Mouse (Mus musculus) heart, postnatal 10 days (tissue): ENCODE measurements around the gene Dio1. TPM values are rescaled to one million over a fixed set of nuclear protein-coding genes. Genes with fewer than 3 reads are reported as not detected.

Experiments
- DNase-seq, 2 experiments: peaks; one replicate each; pipeline ENCODE4 v3.0.0; 2021
- intact Hi-C: fragments of 180-260 bp; cut with DNase I; formaldehyde crosslinking; loops from one replicate; pipeline ENCODE4 v1.15.1; 2025
- total RNA-seq, 2 experiments: library from RNA; stranded (reverse); gene quantifications; 2 replicates each; pipeline ENCODE4 v1.2.3; 2021

Dio1 gene
- not detected for total RNA-seq

DNA sequence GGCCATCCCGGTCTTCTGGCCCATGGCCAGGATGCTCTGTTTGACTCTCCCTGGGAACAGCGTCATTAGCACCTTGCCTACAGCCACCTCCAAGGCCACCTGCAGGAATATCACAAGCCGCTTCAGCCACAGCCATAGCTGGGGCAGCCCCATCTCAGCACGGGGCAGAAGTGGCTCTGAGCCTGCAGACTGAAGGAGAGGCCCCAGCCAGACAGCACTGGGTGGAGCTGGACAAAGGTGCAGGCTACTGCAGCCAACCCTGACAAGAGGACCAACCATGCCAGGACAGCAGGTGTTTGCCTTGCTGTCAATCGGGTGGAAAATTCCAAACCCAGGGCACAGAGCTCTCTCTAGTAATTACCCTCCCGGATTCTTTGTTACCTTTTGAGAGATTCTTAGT, at the start of gene Dio1:
TSS of gene Dio1 (minus strand) at position 204 of the 400 bp plus-strand sequence.
- intact Hi-C loops, result no loop called here
- DNase-seq, result no peak

DNA sequence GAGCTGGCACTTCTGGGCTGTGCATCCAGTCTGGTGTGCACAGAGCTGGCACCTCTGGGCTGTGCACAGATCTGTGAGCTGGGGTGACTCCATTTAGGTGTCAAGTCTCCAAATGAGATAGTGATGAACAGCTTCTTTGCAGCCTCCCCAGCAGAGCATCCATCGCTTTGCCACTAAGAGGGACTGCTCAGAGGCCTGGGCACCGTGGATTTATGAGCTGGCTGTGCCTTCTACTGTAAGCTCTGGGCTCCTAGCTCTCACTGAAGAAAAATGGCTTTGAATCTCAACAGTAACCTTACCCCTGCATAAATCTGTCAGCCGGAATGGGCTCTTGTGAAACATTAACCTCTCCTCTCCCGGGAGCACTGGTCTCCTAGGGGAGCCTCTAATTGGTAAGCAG, 47.6 kb upstream of the Dio1 start:
- intact Hi-C loops, result no loop called here
- DNase-seq, result no peak

- no peak for DNase-seq
- intact Hi-C loops, result no loop called here
Measured at GRCm38 (mm10) chr4:107354126-107354525, 47.2 kb upstream of the Dio1 start.

- no peak for DNase-seq
Measured at GRCm38 (mm10) chr4:107353612-107354011, 46.6 kb upstream of the Dio1 start.

GRCm38 (mm10) chr4:107351368-107351767, 44.4 kb upstream of the Dio1 start:
- intact Hi-C loops, result no loop called here
- no peak for DNase-seq

More at GRCm38 (mm10) chr4:107353612-107354011, 46.6 kb upstream of the Dio1 start:
- intact Hi-C loops, result no loop called here

DNA sequence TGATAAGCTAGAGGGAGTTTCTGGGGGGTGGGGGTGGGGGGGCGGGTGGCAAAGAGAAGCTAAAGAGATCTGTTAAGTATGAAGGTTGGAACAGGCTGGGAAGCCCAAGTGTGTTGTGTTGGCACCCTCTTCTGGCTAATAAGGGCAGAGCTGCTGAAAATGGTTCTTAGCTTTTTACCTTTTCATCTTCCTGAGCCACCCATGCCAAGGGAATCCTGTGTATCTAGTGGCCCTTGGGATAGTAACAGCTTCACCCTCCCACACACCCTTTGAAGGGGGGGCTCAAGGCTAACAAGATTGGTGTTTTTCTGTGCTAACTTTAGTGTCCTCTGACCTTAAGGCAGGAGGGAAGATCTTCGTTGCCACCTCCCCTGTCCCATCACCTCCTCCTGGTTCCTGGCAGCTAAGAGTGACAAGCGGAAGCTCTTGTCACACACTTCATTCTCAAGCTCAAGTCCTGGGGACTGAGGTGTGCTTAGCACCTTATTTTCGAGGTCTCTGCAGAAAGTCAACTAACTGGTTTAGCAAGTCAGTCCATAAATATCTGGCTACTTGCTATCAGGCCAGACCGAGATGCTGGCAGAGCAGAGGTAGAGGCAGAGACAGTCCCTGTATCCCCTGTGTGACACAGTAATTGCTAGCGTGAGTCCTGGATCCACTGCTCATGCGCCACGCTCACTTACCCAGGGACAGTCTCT, 42.5 kb upstream of the Dio1 start:
- intact Hi-C loops, result loop anchor here (1.0 to 5.0 kb wide), 2 partner anchors 99 to 167 kb away; no protein-coding TSS in a partner anchor
- peak; percentile 33 to 53 for DNase-seq

DNA sequence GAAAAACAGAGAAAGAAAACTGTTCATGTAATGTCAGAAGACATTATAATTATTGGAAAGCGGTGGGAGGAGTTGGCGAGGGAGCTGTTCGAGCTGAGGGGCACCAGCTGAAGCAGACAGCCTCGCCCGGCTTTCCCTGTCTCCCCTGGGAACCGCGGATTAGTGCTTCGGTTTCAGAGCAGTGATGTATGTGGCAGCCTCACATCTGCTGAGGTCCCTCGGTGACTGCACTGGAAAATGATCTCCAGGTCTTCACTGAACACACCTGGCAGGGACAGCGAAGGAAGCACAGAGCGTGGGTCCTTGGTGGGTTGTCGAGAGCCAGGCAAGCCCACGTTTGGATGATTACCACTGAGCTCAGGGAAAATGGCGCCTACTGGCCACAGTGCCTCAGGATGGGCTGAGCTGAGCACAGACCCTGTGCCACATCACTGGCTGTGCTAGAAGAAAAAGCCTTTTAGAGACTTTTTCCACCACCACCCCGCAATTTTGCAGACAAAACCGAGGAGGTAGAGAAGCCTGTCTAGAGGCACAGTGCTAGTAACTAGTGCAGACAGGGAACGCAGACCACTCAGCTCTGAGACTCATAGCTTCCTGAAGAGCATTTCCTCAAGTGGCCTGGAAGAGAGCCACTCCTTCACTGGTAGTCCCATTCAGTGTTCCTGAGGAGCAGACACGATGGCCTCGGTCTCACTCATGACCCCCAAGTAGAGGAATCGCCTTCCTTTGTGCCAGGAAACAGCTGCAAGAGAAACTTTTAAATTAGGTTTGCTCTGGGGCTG, 41.8 kb upstream of the Dio1 start:
- peak in 1 of 2 experiments; percentile 9 for DNase-seq
- intact Hi-C loops, result loop anchor here (1.0 to 5.0 kb wide), 2 partner anchors 98 to 166 kb away; no protein-coding TSS in a partner anchor

GRCm38 (mm10) chr4:107347221-107347620, 40.3 kb upstream of the Dio1 start:
- intact Hi-C loops, result loop anchor here (5.0 kb wide), 1 partner anchor 165 kb away; no protein-coding TSS in a partner anchor
- no peak for DNase-seq

DNA sequence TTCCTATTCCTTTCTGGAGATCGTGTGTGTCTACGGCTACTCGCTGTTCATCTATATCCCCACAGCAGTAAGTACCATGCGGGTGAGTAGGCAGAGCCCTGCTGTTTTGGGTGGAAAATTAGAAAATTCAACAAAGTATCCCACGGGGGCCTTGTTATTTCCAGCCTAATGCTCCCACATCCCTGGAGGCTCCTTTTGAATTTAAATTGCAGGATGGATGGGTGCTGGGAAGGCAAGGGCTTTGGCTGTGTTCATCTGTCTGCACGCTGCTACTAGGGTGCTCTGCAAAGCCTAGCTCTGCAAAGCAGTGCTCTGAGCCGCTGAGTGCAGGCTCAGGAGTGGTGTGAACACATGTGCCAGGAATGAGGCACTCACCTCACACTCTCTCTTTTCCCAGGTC, 37.6 kb upstream of the Dio1 start:
- no peak for DNase-seq
- intact Hi-C loops, result loop anchor here (5.0 kb wide), 1 partner anchor 162 kb away; no protein-coding TSS in a partner anchor

DNA sequence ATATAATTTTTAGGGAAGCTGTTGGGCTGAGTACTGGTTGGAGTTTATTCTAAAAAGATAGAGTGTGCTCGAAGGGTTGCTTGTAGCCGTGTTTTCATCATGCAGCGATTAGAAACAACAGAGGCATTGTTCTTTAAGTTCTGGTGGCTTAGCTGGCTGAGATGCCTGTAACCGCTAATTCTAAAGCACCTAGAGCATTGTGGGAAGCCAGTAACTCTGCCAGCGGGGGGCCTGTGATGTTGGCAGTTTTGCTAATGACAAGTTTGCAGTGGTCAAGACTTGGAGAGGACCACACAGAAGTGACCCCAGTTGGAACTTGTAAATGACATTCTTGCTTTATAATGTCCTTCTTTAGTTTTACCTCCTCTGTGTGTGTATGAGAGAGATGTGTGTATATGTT, 34.4 kb upstream of the Dio1 start:
- no peak for DNase-seq
- intact Hi-C loops, result no loop called here

DNA sequence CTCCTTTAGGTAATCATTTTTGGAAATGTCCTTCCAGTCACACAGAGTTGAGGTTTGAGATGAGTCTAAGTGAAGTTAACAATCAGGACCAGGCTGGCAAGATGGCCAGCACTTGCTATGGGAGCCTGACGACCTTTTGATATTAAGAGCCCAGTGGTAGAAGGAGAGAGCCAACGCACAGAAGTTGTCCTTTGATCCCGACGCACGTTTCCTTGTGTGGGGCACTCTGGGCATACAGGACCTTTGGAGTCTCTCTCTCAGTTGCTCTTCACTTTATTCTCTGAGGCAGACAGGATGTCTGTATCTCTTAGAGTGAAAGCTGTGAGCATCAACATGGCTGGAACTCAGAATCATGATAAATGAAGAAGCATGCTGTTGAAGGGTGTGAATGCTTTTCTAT, 30.5 kb upstream of the Dio1 start:
- intact Hi-C loops, result no loop called here
- DNase-seq, result no peak

- no peak for DNase-seq
- intact Hi-C loops, result no loop called here
Measured at GRCm38 (mm10) chr4:107336356-107336755, 29.4 kb upstream of the Dio1 start.

- no peak for DNase-seq
- intact Hi-C loops, result no loop called here
Measured at GRCm38 (mm10) chr4:107333514-107333913, 26.5 kb upstream of the Dio1 start.

DNA sequence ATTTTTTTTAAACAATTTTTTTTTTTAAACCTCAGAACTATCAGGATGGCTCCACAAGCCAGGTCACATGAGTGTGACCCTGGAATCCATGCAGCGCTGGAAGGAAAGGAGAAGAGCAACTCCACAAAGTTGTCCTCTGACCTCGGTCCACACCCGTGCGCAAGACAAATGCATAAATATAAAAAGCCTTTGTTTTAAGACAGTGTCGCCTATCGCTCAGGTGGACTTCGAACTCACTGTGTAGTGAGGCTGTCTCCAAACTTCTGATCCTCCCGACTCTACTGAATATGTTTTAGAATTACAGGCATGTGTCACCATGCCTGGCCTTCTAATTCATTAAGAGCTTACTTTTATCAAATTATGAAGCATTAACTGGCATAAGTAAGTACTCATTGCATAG, 21.6 kb upstream of the Dio1 start:
- intact Hi-C loops, result no loop called here
- DNase-seq, result no peak

- DNase-seq, result no peak
- intact Hi-C loops, result no loop called here
Measured at GRCm38 (mm10) chr4:107323113-107323512, 16.1 kb upstream of the Dio1 start.

DNA sequence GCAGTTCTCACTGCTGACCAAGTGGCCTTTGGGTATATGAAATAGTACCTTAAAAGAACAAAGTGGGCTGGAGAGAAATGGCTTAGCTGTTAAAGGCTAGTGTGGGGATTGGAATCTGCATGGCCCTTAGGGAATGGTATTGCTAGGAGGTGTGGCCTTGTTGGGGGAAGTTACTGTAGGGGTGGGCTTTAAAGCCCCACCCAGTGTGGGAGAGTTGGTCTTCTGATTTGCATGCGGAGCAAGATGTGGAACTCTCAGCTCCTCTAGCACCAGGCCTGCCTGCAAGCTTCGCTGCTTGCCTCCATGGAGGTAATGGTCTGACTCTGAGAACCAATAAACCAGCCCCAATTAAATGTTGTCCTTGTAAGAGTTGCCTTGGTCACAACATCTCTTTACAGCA, 14.1 kb upstream of the Dio1 start:
- intact Hi-C loops, result no loop called here
- no peak for DNase-seq

DNA sequence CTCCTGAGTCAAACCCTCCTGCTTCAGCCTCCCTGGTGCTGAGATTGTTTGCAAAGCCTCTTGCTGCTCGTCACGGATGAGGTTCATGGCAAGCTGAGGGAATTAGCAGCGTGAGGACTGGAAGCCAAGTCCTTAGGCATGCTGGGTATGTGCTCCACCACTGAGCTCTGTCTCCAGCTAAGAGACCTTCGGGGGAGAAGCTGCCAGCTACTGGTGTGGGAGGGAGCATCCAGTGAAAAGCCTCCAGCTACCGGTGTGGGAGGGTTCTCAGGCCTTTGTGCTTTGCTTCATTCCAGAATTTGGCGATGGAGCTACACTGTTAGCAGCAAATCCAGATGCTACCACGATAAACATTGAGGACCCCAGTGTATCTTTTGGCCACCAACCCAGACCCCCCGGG, 11.7 kb upstream of the Dio1 start:
- intact Hi-C loops, result no loop called here

DNA sequence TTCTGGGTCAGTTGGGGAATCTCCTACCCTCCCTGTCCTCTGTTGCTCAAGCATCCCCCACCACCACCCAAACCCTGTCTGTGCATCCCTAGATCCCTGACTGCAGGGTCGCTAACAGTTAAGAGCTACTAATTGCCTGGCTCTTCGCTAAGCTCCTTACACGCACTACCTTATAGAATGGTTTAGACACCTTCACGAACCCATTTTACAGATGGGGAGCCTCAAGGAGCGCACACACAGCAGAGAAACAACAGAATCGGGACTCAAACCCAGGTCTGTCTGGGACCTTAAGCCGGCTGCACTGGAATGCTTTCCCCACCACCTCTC, 7.5 kb upstream of the Dio1 start:
- peak in 1 of 2 experiments; percentile 5 for DNase-seq
- intact Hi-C loops, result no loop called here

More for the DNA sequence above, 11.7 kb upstream of the Dio1 start:
- DNase-seq, result no peak

- intact Hi-C loops, result loop anchor here (2.0 kb wide), 1 partner anchor 61 kb away; the partner anchor contains the start of genes Hspb11 and Lrrc42
Measured at GRCm38 (mm10) chr4:107313690-107314478, 6.9 kb upstream of the Dio1 start, which contains the start of gene Yipf1. Gene Yipf1, plus strand, starts transcription at chr4:107314363.

GRCm38 (mm10) chr4:107303531-107303930, 3.4 kb downstream of the Dio1 start:
- intact Hi-C loops, result no loop called here
- DNase-seq, result no peak

More at GRCm38 (mm10) chr4:107313690-107314478, 6.9 kb upstream of the Dio1 start, which contains the start of gene Yipf1:
- DNase-seq, result peak; percentile 93 to 95

- DNase-seq, result no peak
- intact Hi-C loops, result no loop called here
Measured at GRCm38 (mm10) chr4:107302832-107303231, 4.1 kb downstream of the Dio1 start.
